Mouse (Mus musculus): ENCODE results near the gene Hoxc4. TPM values are rescaled to one million over a fixed set of nuclear protein-coding genes. Genes with fewer than 3 reads are reported as not detected.

The Hoxc4 gene
- polyA plus RNA-seq, 1 experiment from 2014 or later: 61.2 TPM

DNA sequence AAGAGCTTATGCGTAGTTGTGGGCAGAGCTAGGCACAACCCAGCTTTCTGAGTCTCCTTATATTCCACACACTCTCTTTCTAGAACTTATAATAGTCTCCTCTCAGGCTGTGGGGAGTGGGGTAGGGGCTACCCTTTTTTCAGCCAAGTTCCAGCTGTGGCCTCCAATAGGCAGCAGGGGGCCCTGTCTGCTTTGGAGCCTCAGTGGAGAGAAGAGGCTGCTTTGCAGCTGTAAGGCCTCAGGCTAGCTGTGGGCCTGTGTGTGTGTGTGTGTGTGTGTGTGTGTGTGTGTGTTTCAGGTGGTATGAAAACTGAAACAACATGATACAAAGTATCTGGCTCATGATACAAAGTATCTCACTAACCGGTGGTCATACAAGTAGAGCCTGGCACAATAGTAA, 58.9 kb downstream of the Hoxc4 start:
- H3K27me3 ChIP-seq (replicated peaks; ENCODE audit: control insufficient read depth, insufficient read depth, low read length): peaks cover 2% of the 10 kb centered on the region; the same call in 1 of the 2 replicates

DNA sequence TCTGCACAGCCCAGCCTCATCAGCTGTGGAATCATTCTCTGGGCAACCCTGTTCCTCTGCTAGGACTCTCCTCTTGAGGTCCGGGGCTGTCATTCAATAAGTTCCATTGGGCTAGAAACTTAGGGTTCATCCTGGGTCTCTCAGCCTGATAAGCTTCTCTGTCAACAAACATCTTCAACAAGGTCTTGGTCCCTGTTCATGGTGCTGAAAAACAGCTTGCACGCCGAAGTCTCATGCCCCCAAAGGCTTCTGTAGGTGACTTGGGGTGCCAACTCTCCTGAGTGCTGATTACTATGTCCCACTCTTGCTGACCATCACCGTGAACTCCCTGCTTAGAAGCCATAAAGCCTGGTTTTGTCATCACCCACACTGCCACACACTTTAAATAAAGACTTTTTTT, 63.9 kb downstream of the Hoxc4 start:
- peaks cover 15% of the 10 kb centered on the region for H3K27me3 ChIP-seq (replicated peaks; ENCODE audit: control insufficient read depth, insufficient read depth, low read length)

More for the DNA sequence above, 58.9 kb downstream of the Hoxc4 start:
- Histone ChIP-seq H3K4me2 (ENCODE audit: low read length) (no peak overlapping the region), H3K9me3 (ENCODE audit: control insufficient read depth, low read length) (no peaks in the 10 kb centered on the region), H3K4me3 (ENCODE audit: low read length) (no peak overlapping the region), H3K9ac (ENCODE audit: low read depth, low read length) (no peak overlapping the region), H3K36me3 (ENCODE audit: control insufficient read depth, insufficient read depth, low read length) (no peaks in the 10 kb centered on the region), H3K4me1 (ENCODE audit: control insufficient read depth, insufficient read depth, low read depth, low read length) (no peaks in the 10 kb centered on the region), H3K27ac (ENCODE audit: low read depth, low read length) (no peak overlapping the region)
- WGBS: 86% methylated on average over 2 of the region's 2 CpGs
- ATAC-seq: no peak

DNA sequence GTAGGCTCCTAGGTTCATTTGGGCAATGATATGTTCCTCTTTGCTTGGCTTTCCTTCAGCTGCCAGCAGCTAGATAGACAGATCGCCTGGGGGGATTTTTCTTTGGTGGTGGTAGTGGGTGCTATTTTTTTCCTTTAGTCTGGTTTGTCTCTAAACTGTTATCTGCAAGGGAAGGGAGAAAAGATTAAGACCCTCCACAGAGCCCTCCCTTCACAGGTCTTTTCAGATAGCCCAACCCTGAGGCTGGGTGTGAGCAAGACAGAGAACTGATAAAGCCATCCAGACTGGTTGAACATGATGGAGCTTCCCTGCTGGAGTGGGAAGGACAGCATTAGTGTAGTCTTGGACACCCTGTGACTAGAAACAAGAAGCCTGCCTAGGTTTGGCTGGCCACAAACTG, 64.9 kb downstream of the Hoxc4 start:
- ATAC-seq: no peak
- 76% methylated on average over 1 of the region's 1 CpGs for WGBS
- H3K27ac ChIP-seq (ENCODE audit: low read depth, low read length): no peak overlapping the region
- no peaks in the 10 kb centered on the region for H3K9me3 ChIP-seq (ENCODE audit: control insufficient read depth, low read length)
- H3K27me3 ChIP-seq (replicated peaks; ENCODE audit: control insufficient read depth, insufficient read depth, low read length): peaks cover 15% of the 10 kb centered on the region
- H3K9ac ChIP-seq (ENCODE audit: low read depth, low read length): no peak overlapping the region
- no peak overlapping the region for H3K4me3 ChIP-seq (ENCODE audit: low read length)
- no peak overlapping the region for H3K4me2 ChIP-seq (ENCODE audit: low read length)
- no peaks in the 10 kb centered on the region for H3K36me3 ChIP-seq (ENCODE audit: control insufficient read depth, insufficient read depth, low read length)
- H3K4me1 ChIP-seq (ENCODE audit: control insufficient read depth, insufficient read depth, low read depth, low read length): peaks cover 19% of the 10 kb centered on the region

More for the DNA sequence above, 63.9 kb downstream of the Hoxc4 start:
- WGBS: 60% methylated on average over 4 of the region's 4 CpGs
- no peak overlapping the region for H3K27ac ChIP-seq (ENCODE audit: low read depth, low read length)
- no peak overlapping the region for H3K4me2 ChIP-seq (ENCODE audit: low read length)
- H3K9ac ChIP-seq (ENCODE audit: low read depth, low read length): no peak overlapping the region
- no peaks in the 10 kb centered on the region for H3K36me3 ChIP-seq (ENCODE audit: control insufficient read depth, insufficient read depth, low read length)
- no peak for ATAC-seq
- H3K4me1 ChIP-seq (ENCODE audit: control insufficient read depth, insufficient read depth, low read depth, low read length): peaks cover 19% of the 10 kb centered on the region
- no peaks in the 10 kb centered on the region for H3K9me3 ChIP-seq (ENCODE audit: control insufficient read depth, low read length)
- no peak overlapping the region for H3K4me3 ChIP-seq (ENCODE audit: low read length)

DNA sequence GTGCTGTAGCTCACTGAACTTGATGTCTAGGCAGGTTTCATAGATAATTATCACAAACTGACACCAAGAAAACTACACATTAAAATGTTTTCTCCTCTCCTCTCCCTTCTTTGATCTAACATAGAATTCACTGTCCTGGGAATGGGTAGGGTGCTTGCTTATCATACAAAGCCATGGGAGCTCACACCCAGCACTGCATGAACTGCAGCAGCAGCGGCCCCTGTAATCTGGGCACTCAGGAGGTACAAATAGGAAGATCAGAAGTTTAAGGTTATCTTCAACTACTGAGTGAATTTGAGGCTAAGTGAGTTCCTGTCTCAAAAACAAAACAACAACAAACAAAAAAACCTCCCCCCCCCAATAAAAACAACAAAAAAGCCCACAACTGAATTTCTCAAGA, 66.2 kb downstream of the Hoxc4 start:
- no peak for ATAC-seq
- peaks cover 19% of the 10 kb centered on the region for H3K4me1 ChIP-seq (ENCODE audit: control insufficient read depth, insufficient read depth, low read depth, low read length)

DNA sequence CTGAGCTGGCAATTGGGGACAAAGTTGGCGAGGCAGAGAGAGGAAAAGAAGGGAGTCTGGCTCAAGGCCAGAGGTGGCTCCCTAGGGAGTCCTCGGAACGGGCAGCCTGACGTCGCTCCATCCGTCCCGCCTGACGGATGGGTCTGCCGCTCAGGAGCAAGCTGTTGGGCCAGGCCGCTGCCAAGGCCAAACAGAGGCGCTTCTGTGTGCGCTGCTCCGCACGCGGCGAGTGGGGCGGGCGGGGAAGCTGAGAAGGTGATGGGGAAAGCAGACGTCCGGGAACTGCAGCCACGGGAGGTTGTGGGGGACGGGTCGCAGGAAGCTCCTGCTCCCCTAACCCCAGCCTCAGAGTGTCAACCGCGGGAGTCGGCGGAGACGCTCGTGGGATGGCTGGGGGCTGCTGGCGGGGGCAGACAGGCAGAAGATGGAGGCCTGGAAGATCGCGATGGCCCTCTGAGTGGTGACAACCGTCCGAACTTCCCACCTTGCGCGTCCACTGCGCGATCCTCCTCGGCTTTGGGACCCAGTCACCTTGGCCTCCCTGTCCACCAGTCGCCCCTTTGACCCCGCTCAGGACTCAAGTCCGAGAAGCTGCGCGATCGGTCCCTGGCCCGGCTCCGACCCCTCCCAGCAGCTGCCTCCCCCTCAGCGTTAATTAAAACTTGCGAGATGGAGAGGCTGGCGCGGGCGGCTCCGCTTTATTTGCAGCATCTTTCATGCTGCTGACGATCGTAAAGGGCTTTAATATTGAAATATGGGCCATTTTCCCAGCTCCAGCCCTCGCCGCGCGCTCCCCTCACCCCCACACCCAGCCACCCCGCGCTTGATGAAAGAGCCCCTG, 67.3 kb downstream of the Hoxc4 start:
- peak; percentile 57 for ATAC-seq
- WGBS: under 1% methylated on average over 53 of the region's 61 CpGs
- H3K4me3 ChIP-seq (ENCODE audit: low read length): peak overlapping the region; percentile 38
- no peaks in the 10 kb centered on the region for H3K36me3 ChIP-seq (ENCODE audit: control insufficient read depth, insufficient read depth, low read length)
- peak overlapping the region; percentile 63 for H3K27ac ChIP-seq (ENCODE audit: low read depth, low read length)
- H3K9me3 ChIP-seq (ENCODE audit: control insufficient read depth, low read length): no peaks in the 10 kb centered on the region
- peak overlapping the region; percentile 75 for H3K4me2 ChIP-seq (ENCODE audit: low read length)
- H3K4me1 ChIP-seq (ENCODE audit: control insufficient read depth, insufficient read depth, low read depth, low read length): peaks cover 19% of the 10 kb centered on the region
- H3K27me3 ChIP-seq (replicated peaks; ENCODE audit: control insufficient read depth, insufficient read depth, low read length): peaks cover 15% of the 10 kb centered on the region
- H3K9ac ChIP-seq (ENCODE audit: low read depth, low read length): peak overlapping the region; percentile 61

More for the DNA sequence above, 66.2 kb downstream of the Hoxc4 start:
- Histone ChIP-seq H3K9ac (ENCODE audit: low read depth, low read length) (no peak overlapping the region), H3K36me3 (ENCODE audit: control insufficient read depth, insufficient read depth, low read length) (no peaks in the 10 kb centered on the region), H3K4me3 (ENCODE audit: low read length) (no peak overlapping the region), H3K9me3 (ENCODE audit: control insufficient read depth, low read length) (no peaks in the 10 kb centered on the region), H3K4me2 (ENCODE audit: low read length) (no peak overlapping the region), H3K27ac (ENCODE audit: low read depth, low read length) (no peak overlapping the region), H3K27me3 (replicated peaks; ENCODE audit: control insufficient read depth, insufficient read depth, low read length) (peaks cover 15% of the 10 kb centered on the region)
- 69% methylated on average over 1 of the region's 1 CpGs for WGBS

MicroRNAs encoded within 50 kb of the gene (microRNA counts, 519-probe panel; counts per million panel counts)
- microRNA mmu-miR-615-3p (855 counts per million, percentile 4 among the panel's probes with 10 or more counts), microRNA mmu-miR-615-5p (not detected)

Small RNA genes lying within 50 kb of the gene (microRNA-seq; reads per million reads assigned to microRNA genes)
- 5.2 reads per million, percentile 18 among the genes with 10 or more reads in this experiment for gene Mir196a-2
- gene Mir615: 1,326 reads per million, percentile 79 among the genes with 10 or more reads in this experiment

Other genes starting within 250 kb of the Hoxc4 start
- not detected in 2 replicates for gene Hoxc13, start 97.8 kb upstream of the Hoxc4 start, polyA plus RNA-seq (2015; fragmentation: Nextera tagmentation; extraction: Ambion mirVana)
- gene Hoxc12, start 82.2 kb upstream of the Hoxc4 start, polyA plus RNA-seq (2015; fragmentation: Nextera tagmentation; extraction: Ambion mirVana): not detected in 2 replicates
- gene Hoxc11, start 64.5 kb upstream of the Hoxc4 start, polyA plus RNA-seq (2015; fragmentation: Nextera tagmentation; extraction: Ambion mirVana): not detected in 2 replicates
- gene Hoxc10, start 52.1 kb upstream of the Hoxc4 start, polyA plus RNA-seq (2015; fragmentation: Nextera tagmentation; extraction: Ambion mirVana): not detected in 2 replicates
- gene Hoxc5, start 51.5 kb upstream of the Hoxc4 start, polyA plus RNA-seq (2015; fragmentation: Nextera tagmentation; extraction: Ambion mirVana): 19.1 and 20.4 TPM in 2 replicates
- gene Hoxc9, start 42.5 kb upstream of the Hoxc4 start, polyA plus RNA-seq (2015; fragmentation: Nextera tagmentation; extraction: Ambion mirVana): 0.16 and 0.31 TPM in 2 replicates
- 3.2 and 9.9 TPM in 2 replicates for gene Hoxc8, start 28.3 kb upstream of the Hoxc4 start, polyA plus RNA-seq (2015; fragmentation: Nextera tagmentation; extraction: Ambion mirVana)
- 4.0 and 9.0 TPM in 2 replicates for gene Hoxc6, start 20.7 kb upstream of the Hoxc4 start, polyA plus RNA-seq (2015; fragmentation: Nextera tagmentation; extraction: Ambion mirVana)
- 25.1 and 29.1 TPM in 2 replicates for gene Smug1, start 148.2 kb downstream of the Hoxc4 start, polyA plus RNA-seq (2015; fragmentation: Nextera tagmentation; extraction: Ambion mirVana)
- 120 and 124 TPM in 2 replicates for gene Cbx5, start 220.9 kb downstream of the Hoxc4 start, polyA plus RNA-seq (2015; fragmentation: Nextera tagmentation; extraction: Ambion mirVana)
- gene Hnrnpa1, start 221.5 kb downstream of the Hoxc4 start, polyA plus RNA-seq (2015; fragmentation: Nextera tagmentation; extraction: Ambion mirVana): 483 and 550 TPM in 2 replicates
- 0.65 and 0.69 TPM in 2 replicates for gene Nfe2, start 239.5 kb downstream of the Hoxc4 start, polyA plus RNA-seq (2015; fragmentation: Nextera tagmentation; extraction: Ambion mirVana)